Mouse (Mus musculus) spleen, postnatal 10 days (tissue): Measurements from ENCODE around the gene Vmn2r112.
"Not testable (repeated sequence)": the region's sequence is repeated elsewhere in the genome, so short reads cannot be mapped to it uniquely, and the experiment has no call there.

Experiments used
- DNase-seq, 2 experiments: peaks; one replicate each; pipeline ENCODE4 v3.0.0; 2021 to 2022; ENCODE audit warnings: low spot score in 2 of 2

Vmn2r112 gene

GRCm38 (mm10) chr17:22600651-22601050 is at the start of gene Vmn2r112:
Gene Vmn2r112 (plus strand): TSS chr17:22600951.
- not testable (repeated sequence) for DNase-seq

DNA sequence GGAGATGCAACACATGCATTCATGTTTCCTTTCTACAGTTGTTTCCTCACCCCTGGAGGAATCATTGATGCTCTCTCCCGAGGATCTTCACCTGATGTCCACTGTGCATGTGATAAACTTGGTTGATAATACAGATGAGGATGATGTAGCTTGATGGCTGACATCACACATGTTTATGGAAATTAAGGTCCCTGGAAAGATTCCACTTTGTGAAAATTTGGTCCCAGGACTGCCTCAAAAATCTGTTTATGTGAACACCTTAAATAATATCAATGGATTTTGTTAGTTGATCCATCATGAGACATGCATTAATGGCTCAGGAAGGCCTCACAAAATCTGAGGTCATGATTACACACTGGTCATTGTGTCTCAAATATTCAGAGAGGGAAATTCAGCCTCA is 27.4 kb upstream of the Vmn2r112 start, which contains the start of gene Vmn2r111:
TSS of gene Vmn2r111 (minus strand) at position 101 of the 400 bp plus-strand sequence.
- not testable (repeated sequence) for DNase-seq

- no peak for DNase-seq
Observed at GRCm38 (mm10) chr17:22630646-22631045, 29.9 kb downstream of the Vmn2r112 start.
